Mouse (Mus musculus): Measurements from ENCODE around the gene Letmd1. TPM values are rescaled to one million over a fixed set of nuclear protein-coding genes. Genes with fewer than 3 reads are reported as not detected.

Letmd1 gene
- polyA plus RNA-seq, 1 experiment from 2014 or later: 53.1 TPM

GRCm38 (mm10) chr15:100429959-100430565 lies 38.8 kb upstream of the Letmd1 start:
- Histone ChIP-seq H3K27me3 (peaks cover 16% of the 10 kb centered on the region), H3K27ac (0 out of 2 replicates have a peak overlapping the region, but pooled peaks have one; percentile 30), H3K9me3 (no peaks in the 10 kb centered on the region), H3K9ac (no peak overlapping the region), H3K36me3 (no peaks in the 10 kb centered on the region), H3K4me3 (no peak overlapping the region), H3K4me2 (no peak overlapping the region), H3K4me1 (replicated peaks) (no peaks in the 10 kb centered on the region; the same call in 1 of the 2 replicates)
- WGBS: 77% methylated on average over 11 of the region's 11 CpGs
- no peak for ATAC-seq (ENCODE audit: low FRiP score)

GRCm38 (mm10) chr15:100433234-100433633 lies 35.6 kb upstream of the Letmd1 start:
- WGBS: 69% methylated on average over 4 of the region's 4 CpGs
- Histone ChIP-seq H3K4me3 (no peak overlapping the region), H3K9me3 (no peaks in the 10 kb centered on the region), H3K27me3 (no peaks in the 10 kb centered on the region), H3K9ac (no peak overlapping the region), H3K27ac (no peak overlapping the region), H3K36me3 (no peaks in the 10 kb centered on the region), H3K4me1 (replicated peaks) (no peaks in the 10 kb centered on the region; the same call in 1 of the 2 replicates), H3K4me2 (no peak overlapping the region)
- no peak for ATAC-seq (ENCODE audit: low FRiP score)

DNA sequence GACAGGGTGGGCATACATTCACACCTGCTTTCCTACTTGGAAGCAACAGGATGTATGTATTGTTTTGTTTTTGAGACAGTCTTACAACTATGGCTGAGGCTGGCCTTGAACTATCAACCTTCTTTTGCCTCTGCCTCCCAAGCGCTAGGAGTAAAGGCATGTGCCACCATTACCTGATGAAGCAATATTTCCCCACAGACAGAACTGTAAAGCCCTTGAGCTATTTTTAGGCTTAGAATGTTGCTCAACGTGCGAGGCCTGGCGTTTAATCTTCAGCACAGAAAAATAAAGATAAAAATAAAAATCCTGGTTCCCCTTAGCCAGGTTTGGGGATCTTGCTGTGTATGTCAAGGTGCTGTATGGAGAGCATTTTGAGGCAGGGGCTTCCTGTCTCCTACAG lies 32.7 kb upstream of the Letmd1 start:
- no peak overlapping the region for H3K27ac ChIP-seq
- H3K4me3 ChIP-seq: no peak overlapping the region
- H3K27me3 ChIP-seq: no peaks in the 10 kb centered on the region
- WGBS: 91% methylated on average over 4 of the region's 4 CpGs
- no peak overlapping the region for H3K9ac ChIP-seq
- H3K4me1 ChIP-seq (replicated peaks): no peaks in the 10 kb centered on the region
- no peaks in the 10 kb centered on the region for H3K9me3 ChIP-seq
- no peaks in the 10 kb centered on the region for H3K36me3 ChIP-seq
- no peak for ATAC-seq (ENCODE audit: low FRiP score)
- H3K4me2 ChIP-seq: no peak overlapping the region

- Histone ChIP-seq H3K4me3 (no peak overlapping the region), H3K9me3 (no peaks in the 10 kb centered on the region), H3K4me2 (no peak overlapping the region), H3K27me3 (no peaks in the 10 kb centered on the region), H3K27ac (no peak overlapping the region), H3K4me1 (replicated peaks) (no peaks in the 10 kb centered on the region), H3K36me3 (no peaks in the 10 kb centered on the region), H3K9ac (no peak overlapping the region)
- ATAC-seq (ENCODE audit: low FRiP score): no peak
- WGBS: 70% methylated on average over 10 of the region's 10 CpGs
Observed at GRCm38 (mm10) chr15:100436518-100436917, 32.3 kb upstream of the Letmd1 start.

GRCm38 (mm10) chr15:100443126-100443922 lies 25.5 kb upstream of the Letmd1 start:
- Histone ChIP-seq H3K36me3 (no peaks in the 10 kb centered on the region), H3K4me1 (replicated peaks) (peaks cover 6% of the 10 kb centered on the region), H3K9me3 (no peaks in the 10 kb centered on the region), H3K9ac (peak overlapping the region; percentile 71), H3K4me2 (peak overlapping the region; percentile 65), H3K27ac (peak overlapping the region; percentile 89), H3K27me3 (no peaks in the 10 kb centered on the region), H3K4me3 (peak overlapping the region; percentile 41)
- WGBS: 9% methylated on average over 19 of the region's 31 CpGs
- peak; percentile 98 for ATAC-seq (ENCODE audit: low FRiP score)

DNA sequence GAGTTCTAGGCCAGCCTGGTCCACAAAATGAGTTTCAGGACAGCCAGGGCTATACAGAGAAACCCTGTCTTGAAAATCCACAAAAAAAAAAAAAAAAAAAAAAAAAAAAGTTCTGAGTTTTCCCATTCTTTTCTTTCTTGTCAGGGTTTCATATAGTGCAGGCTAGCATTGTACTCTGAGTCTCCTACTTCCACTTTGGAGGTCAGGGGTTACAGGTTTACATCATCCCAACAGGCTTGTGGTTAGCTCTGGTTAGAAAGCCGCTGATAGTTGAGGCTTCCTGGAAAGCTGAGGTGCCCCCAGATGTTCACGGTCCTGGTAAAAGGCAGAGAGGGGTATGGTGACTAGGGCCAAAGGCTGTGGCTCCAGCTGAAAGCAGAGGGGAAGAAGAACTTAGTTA lies 21.9 kb upstream of the Letmd1 start:
- no peak overlapping the region for H3K27ac ChIP-seq
- no peak for ATAC-seq (ENCODE audit: low FRiP score)
- H3K4me3 ChIP-seq: no peak overlapping the region
- H3K9ac ChIP-seq: no peak overlapping the region
- 90% methylated on average over 2 of the region's 2 CpGs for WGBS
- peaks cover 6% of the 10 kb centered on the region for H3K4me1 ChIP-seq (replicated peaks)
- no peaks in the 10 kb centered on the region for H3K36me3 ChIP-seq
- no peaks in the 10 kb centered on the region for H3K9me3 ChIP-seq
- H3K4me2 ChIP-seq: no peak overlapping the region
- H3K27me3 ChIP-seq: no peaks in the 10 kb centered on the region

DNA sequence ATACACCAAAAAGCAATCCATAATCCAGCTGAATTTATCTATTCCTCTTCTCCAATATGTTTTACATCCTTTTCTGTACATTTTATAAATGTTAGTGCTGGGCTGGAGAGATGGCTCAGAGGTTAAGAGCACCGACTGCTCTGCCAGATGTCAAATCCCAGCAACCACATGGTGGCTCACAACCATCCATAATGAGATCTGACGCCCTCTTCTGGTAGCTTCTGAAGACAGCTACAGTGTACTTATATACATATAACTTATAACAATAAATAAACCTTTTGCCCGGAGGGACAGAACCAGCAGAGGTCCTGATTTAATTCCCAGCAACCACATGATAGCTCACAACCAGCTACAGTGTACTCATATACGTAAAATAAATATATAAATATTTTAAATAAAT lies 20.3 kb upstream of the Letmd1 start:
- Histone ChIP-seq H3K27ac (no peak overlapping the region), H3K36me3 (no peaks in the 10 kb centered on the region), H3K9me3 (no peaks in the 10 kb centered on the region), H3K4me1 (replicated peaks) (peaks cover 6% of the 10 kb centered on the region), H3K4me3 (no peak overlapping the region), H3K27me3 (no peaks in the 10 kb centered on the region), H3K9ac (no peak overlapping the region), H3K4me2 (no peak overlapping the region)
- ATAC-seq (ENCODE audit: low FRiP score): no peak
- 78% methylated on average over 4 of the region's 4 CpGs for WGBS

GRCm38 (mm10) chr15:100449495-100449894 lies 19.3 kb upstream of the Letmd1 start:
- H3K4me2 ChIP-seq: no peak overlapping the region
- 90% methylated on average over 3 of the region's 3 CpGs for WGBS
- no peak overlapping the region for H3K27ac ChIP-seq
- H3K9me3 ChIP-seq: no peaks in the 10 kb centered on the region
- no peak overlapping the region for H3K9ac ChIP-seq
- no peak for ATAC-seq (ENCODE audit: low FRiP score)
- no peaks in the 10 kb centered on the region for H3K27me3 ChIP-seq
- no peaks in the 10 kb centered on the region; the same call in 1 of the 2 replicates for H3K4me1 ChIP-seq (replicated peaks)
- no peak overlapping the region for H3K4me3 ChIP-seq
- H3K36me3 ChIP-seq: no peaks in the 10 kb centered on the region

DNA sequence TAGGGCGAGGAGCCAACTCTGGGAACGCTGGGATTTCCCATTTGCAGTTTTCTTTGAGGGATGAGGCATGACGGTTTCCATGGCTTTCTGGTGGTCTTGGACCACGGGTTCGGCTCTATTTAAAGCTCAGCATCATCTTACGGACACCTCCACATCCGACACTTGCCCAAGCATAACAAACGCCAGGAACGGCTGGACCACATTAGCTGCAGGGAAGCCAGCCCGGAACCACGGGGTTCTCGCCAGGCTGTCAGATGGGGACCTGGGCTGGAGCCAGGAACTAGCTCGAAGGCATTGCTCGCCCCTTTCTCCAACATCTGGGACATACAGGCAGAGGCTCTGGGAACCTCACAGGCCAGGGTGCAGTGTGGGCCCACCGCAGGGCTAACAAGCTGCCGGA lies 17.6 kb upstream of the Letmd1 start:
- Histone ChIP-seq H3K4me3 (no peak overlapping the region), H3K27me3 (no peaks in the 10 kb centered on the region), H3K36me3 (no peaks in the 10 kb centered on the region), H3K9ac (no peak overlapping the region), H3K4me1 (replicated peaks) (no peaks in the 10 kb centered on the region; the same call in 1 of the 2 replicates), H3K4me2 (no peak overlapping the region), H3K27ac (0 out of 2 replicates have a peak overlapping the region, but pooled peaks have one; percentile 30), H3K9me3 (no peaks in the 10 kb centered on the region)
- 68% methylated on average over 16 of the region's 16 CpGs for WGBS
- no peak for ATAC-seq (ENCODE audit: low FRiP score)

DNA sequence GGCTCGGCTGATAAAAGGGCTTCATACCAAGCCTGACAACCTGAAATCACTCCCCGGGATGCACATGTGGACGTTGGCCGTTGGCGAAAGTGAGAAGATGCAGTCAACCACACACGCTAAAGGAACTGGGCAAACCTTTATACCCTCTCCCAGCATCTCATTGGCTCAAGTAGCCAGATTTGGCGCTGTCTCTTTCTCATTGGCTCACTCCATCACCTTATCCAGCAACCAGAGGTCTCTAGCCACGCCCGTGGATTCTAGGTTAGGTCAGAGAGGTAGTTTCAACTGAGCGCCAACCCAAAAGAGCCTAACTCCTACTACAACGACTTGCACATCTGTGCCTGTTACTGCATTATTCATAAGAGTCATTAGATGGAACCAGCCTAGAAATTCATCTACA lies 16.3 kb upstream of the Letmd1 start:
- Histone ChIP-seq H3K36me3 (no peaks in the 10 kb centered on the region), H3K4me2 (no peak overlapping the region), H3K4me1 (replicated peaks) (peaks cover 4% of the 10 kb centered on the region; the same call in 1 of the 2 replicates), H3K27me3 (0 out of 2 replicates have a peak, but pooled peaks cover 3% of the 10 kb centered on the region), H3K4me3 (no peak overlapping the region), H3K9ac (no peak overlapping the region), H3K27ac (no peak overlapping the region), H3K9me3 (no peaks in the 10 kb centered on the region)
- no peak for ATAC-seq (ENCODE audit: low FRiP score)
- WGBS: 80% methylated on average over 11 of the region's 11 CpGs

GRCm38 (mm10) chr15:100456356-100456991 lies 12.3 kb upstream of the Letmd1 start:
- no peaks in the 10 kb centered on the region for H3K9me3 ChIP-seq
- no peak for ATAC-seq (ENCODE audit: low FRiP score)
- H3K4me2 ChIP-seq: no peak overlapping the region
- H3K9ac ChIP-seq: no peak overlapping the region
- no peak overlapping the region for H3K27ac ChIP-seq
- 73% methylated on average over 7 of the region's 7 CpGs for WGBS
- no peaks in the 10 kb centered on the region for H3K36me3 ChIP-seq
- peaks cover 14% of the 10 kb centered on the region for H3K27me3 ChIP-seq
- H3K4me1 ChIP-seq (replicated peaks): peaks cover 8% of the 10 kb centered on the region; the same call in 1 of the 2 replicates
- H3K4me3 ChIP-seq: no peak overlapping the region

DNA sequence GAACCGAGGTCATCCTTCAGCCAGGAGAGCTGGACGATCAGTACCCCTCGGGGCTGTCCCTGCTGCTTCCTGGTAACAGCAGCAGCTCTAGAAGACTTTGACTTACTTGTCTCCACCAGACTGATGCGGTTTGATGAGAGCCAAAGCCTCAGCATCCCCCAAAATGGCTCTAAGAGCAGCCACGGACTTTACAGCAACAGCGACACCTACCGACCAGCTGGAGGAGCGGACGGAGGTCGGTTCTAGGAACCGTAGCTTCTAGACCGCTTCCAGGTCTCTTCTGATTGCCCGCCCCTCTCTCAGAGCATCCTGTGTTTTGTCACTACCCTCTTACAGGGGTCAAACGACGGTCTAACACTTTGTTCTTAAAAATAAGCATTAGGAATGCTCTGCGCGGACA lies 11.5 kb upstream of the Letmd1 start:
- peaks cover 18% of the 10 kb centered on the region for H3K27me3 ChIP-seq
- no peak for ATAC-seq (ENCODE audit: low FRiP score)
- no peak overlapping the region for H3K27ac ChIP-seq
- H3K4me1 ChIP-seq (replicated peaks): peaks cover 13% of the 10 kb centered on the region; the same call in 1 of the 2 replicates
- 10% methylated on average over 17 of the region's 17 CpGs for WGBS
- 0 out of 2 replicates have a peak overlapping the region, but pooled peaks have one; percentile 6 for H3K4me2 ChIP-seq
- no peaks in the 10 kb centered on the region for H3K9me3 ChIP-seq
- H3K9ac ChIP-seq: no peak overlapping the region
- H3K4me3 ChIP-seq: no peak overlapping the region
- no peaks in the 10 kb centered on the region for H3K36me3 ChIP-seq

All from hindbrain, embryonic 13.5 days (tissue).